Mouse (Mus musculus): ENCODE data around the gene Atrn. TPM values are rescaled to one million over a fixed set of nuclear protein-coding genes. Genes with fewer than 3 reads are reported as not detected.

Gene Atrn
- 50.4 and 78.9 TPM in 2 replicates for total RNA-seq (2023)

DNA sequence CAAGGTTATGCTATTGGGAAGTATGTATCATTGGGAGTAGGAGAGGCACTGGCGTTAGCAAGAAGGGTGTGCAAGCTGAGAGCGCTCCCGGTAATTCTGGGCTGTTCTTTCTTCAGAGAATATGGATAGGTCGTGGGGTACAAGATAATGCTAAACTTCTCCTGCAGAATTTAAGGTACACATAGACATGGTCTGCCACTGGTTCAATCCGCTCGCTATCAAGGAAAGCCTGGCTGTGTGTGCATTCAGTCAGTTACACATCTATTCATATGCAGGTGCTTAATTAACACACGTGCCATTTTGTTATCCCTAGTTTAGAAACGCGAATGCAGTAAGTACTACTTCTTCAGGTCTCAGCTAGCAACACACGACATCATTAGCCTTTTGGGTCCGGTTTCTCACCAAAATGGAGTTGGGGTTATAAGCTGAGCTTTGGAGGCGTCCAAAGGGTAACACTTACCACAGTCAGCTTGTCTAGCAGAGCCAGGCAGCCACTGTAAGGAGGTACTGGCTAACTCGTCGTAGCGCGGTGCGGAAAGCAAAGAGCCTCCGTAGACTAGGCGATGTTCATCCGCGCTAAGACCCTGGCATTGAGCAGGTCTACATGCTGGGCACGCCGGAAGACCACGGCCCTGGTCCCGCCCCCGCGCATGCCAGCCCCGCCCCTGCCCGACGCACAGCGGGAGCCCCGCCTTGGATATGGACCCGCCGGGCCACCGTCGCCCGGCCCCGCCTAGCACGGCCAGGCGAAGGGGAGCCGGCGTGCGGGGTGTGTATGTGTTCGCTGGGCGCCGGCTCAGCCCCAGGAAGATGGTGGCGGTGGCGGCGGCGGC, at the start of gene Atrn, which contains the start of gene 4930402H24Rik:
TSS of gene Atrn (plus strand) at position 745 of the 833 bp plus-strand sequence.
TSS of gene 4930402H24Rik (minus strand) at position 656 of the 833 bp plus-strand sequence.

DNA sequence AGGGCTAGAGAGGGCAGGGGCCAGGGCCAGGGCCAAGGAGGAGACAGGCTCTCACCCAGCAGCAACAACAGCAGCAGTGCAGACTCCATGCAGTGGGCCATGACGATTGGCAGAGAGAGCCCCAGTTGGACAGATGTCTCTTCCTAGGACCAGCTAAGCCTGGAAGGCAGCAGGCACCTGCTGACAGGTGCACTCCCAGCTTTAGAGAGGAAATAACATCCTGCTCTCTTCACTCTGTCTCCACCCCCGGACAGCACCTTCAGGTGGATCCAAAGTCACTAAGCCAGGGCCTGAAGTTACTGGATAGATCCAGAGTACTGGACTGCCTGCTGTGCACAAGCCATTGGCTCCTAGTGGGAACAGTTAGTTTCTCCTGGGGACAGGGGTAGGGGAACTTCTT, 136.7 kb downstream of the Atrn start, which contains the start of gene Gfra4:
TSS of gene Gfra4 (minus strand) at position 101 of the 400 bp plus-strand sequence.

DNA sequence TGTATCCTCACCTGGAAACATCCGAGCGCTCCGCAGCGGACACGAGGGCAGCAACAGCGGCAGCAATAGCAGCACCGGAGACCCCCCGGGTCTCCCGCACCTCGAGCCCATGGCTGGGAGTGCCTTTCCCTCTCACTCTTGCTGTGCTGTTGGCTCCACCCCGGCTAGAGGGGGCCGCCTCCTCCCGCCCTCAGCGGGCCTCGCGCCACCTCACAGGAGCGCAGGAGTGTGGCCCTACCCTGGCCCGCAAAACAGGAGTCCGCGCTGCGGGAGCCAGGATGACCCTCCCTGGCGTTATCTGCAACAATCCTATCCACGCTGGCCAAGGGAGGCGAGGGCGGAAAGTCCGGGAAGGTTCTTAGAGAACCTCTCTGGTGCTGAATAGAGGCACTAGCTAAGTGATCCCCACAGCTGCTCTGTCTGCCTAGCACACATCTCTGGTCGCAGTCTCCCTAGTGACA, 157.1 kb downstream of the Atrn start, which contains the start of gene Adam33:
TSS of gene Adam33 (minus strand) at position 411 of the 461 bp plus-strand sequence.

Other genes with a start within 250 kb of the Atrn start
- gene Ddrgk1, start 241.8 kb upstream of the Atrn start, total RNA-seq (2023) = 24.2 and 32.6 TPM in 2 replicates
- gene Itpa, start 238.9 kb upstream of the Atrn start, total RNA-seq (2023) = 10.2 and 10.3 TPM in 2 replicates
- gene Slc4a11, start 209.0 kb upstream of the Atrn start, total RNA-seq (2023) = 0.16 TPM in 1 of 2 replicates, not detected in the other
- gene 4930402H24Rik, start 89 bp upstream of the Atrn start, total RNA-seq (2023) = 19.1 and 29.0 TPM in 2 replicates
- gene Gfra4, start 136.6 kb downstream of the Atrn start, total RNA-seq (2023) = not detected in 2 replicates
- 0.57 and 0.85 TPM in 2 replicates for gene Adam33, start 157.3 kb downstream of the Atrn start, total RNA-seq (2023)
- gene Siglec1, start 180.3 kb downstream of the Atrn start, total RNA-seq (2023) = 0.57 and 2.0 TPM in 2 replicates
- 0.28 TPM in 1 of 2 replicates, not detected in the other for gene Hspa12b, start 220.8 kb downstream of the Atrn start, total RNA-seq (2023)
- gene Gm11037, start 227.0 kb downstream of the Atrn start, total RNA-seq (2023) = not detected in 2 replicates